Mouse (Mus musculus) thymus, adult 2 months (tissue): ENCODE results near the gene Smarcc2.

Experiments used
- CTCF ChIP-seq: fragments of 200-500 bp; IDR thresholded peaks from 2 replicates; pipeline ENCODE4 v1.5.1; 2012; ENCODE audit warnings: mild to moderate bottlenecking, control low read depth, low read length, moderate library complexity, borderline replicate concordance; ENCODE audit not compliant: control insufficient read depth, poor library complexity, insufficient read depth; ENCODE audit errors: extremely low read depth
- POLR2A ChIP-seq: fragments of 200-500 bp; IDR thresholded peaks from 2 replicates; pipeline ENCODE4 v1.6.1; 2012; ENCODE audit warnings: mild to moderate bottlenecking, low read length, control low read depth, moderate library complexity; ENCODE audit not compliant: control insufficient read depth, poor library complexity, insufficient read depth; ENCODE audit errors: extremely low read depth

DNA sequence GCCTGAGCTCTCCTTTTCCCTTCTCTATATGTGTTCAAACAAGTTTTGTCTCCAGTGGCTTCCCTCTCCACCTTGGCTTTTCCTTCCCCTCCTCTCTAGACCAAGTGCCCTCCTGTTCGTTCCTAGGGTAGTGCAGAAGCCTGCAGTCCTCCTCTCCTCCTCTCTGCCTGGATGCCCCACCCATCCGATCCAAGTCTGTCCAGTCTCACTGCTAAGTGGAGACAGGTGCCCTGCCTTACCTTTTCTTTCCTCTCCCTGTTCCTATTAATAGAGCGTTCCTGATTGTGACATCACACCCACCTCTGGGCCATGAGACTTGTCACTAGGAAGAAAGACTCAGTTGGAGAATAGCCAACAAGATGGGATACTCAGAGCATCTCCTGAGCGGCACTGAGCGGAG is 44.2 kb upstream of the Smarcc2 start:
- TF ChIP-seq CTCF (no peak), POLR2A (no peak)
